Mouse (Mus musculus): Measurements from ENCODE around the gene Gm11634.
"Not testable (repeated sequence)": the region's sequence is repeated elsewhere in the genome, so short reads cannot be mapped to it uniquely, and the experiment has no call there.

Gm11634 gene

GRCm38 (mm10) chr11:101599156-101599555 lies at the start of gene Gm11634:
Gm11634 (minus strand) TSS chr11:101599256.
- DNase-seq (ENCODE audit: low spot score): no peak

DNA sequence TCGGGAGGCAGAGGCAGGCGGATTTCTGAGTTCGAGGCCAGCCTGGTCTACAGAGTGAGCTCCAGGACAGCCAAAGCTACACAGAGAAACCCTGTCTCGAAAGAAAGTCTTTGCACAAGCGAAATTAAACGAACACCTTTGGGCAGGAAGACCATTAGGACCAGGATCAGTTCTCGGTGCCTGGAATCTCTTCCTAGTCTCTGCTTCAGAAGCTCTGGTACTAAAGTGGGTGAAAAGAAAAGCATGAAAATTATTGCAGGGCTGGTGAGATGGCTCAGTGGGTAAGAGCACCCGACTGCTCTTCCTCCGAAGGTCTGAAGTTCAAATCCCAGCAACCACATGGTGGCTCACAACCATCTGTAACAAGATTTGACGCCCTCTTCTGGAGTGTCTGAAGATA lies 48.0 kb upstream of the Gm11634 start:
- DNase-seq (ENCODE audit: low spot score): not testable (repeated sequence)

DNA sequence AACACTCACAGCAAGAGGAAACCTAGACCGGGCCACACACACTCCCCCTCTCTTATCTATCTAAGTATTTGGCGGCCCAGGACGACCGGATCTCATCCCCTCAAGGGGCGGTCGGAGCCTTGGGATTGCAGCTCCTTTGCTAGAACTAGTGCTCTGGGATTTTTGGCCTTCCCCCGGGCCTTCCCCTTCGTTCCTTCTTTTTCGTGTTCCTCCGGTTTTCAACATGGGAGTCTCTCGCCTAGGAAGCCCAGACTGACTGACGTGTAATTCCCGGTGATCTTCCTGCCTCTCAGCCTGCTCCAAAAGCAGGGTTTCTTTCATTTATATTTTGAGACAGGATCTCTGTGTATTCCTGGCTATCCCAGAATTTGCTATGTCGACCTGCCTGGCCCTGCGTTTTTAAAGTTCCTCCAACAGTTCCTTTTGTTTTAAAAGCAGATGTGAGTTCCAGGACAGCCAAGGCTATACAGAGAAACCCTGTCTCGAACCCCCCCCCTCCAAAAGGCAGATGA lies 47.3 kb upstream of the Gm11634 start:
- not testable (repeated sequence) for DNase-seq (ENCODE audit: low spot score)

DNA sequence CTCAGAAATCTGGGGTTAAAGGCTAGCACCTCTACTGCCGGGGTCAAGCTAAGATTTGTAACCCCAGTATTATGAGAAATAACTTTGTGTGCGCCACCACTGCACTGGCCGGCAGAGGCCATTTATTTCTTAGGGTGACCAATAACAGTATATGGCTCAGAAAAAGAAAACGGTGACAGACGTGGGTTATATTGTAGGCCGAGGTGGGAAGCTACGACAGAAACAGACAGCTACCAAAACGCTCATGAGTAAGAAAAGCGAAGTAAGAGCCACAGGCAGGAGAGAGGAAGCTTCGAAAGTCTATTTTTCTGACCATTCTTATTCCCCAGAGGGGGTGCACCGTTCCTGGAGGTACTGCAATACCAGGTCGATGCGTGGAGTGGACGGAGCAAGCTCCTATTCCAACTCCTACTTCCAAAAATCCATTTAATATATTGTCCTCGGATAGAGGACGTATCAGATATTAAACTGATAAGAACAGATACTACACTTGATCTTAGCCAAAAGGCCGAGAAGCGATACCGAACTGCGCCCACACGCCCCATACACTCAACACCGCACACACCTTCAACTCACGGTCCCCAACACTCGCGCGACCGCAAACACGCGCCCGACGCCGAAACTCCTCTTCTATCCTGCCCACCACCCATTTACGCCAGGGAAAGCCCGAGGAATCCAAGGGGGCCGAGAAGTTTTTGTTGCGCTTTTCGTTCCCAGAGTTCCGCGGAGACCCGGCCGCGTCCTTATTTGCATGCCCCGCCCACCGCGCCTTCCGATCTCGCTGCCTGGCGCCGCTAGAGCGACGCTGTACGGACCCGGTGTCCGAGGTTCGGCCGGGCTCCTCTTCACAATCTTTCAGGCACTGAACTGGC lies 46.6 kb upstream of the Gm11634 start:
- DNase-seq (ENCODE audit: low spot score): peak; percentile 52

GRCm38 (mm10) chr11:101645043-101645410 lies 46.0 kb upstream of the Gm11634 start:
- DNase-seq (ENCODE audit: low spot score): not testable (repeated sequence)

GRCm38 (mm10) chr11:101644591-101644990 lies 45.5 kb upstream of the Gm11634 start:
- no peak for DNase-seq (ENCODE audit: low spot score)

DNA sequence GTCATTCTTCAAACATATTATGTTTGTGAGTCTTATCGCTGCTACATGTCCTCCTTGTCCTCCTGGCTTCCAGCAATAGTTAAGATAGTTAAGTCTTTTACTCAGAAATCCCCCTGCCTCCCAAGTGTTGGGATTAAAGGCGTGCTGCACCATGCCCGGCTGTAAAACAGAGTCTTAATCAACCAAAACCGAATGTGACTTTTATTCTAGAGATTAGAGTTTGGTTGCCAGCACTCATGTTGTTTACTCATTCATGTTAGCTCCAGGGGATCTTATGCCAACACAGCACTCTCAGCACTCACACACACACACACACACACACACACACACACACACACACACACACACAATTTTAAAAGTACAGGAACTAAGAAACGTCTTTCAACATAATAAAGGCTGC lies 43.9 kb upstream of the Gm11634 start:
- no peak for DNase-seq (ENCODE audit: low spot score)

DNA sequence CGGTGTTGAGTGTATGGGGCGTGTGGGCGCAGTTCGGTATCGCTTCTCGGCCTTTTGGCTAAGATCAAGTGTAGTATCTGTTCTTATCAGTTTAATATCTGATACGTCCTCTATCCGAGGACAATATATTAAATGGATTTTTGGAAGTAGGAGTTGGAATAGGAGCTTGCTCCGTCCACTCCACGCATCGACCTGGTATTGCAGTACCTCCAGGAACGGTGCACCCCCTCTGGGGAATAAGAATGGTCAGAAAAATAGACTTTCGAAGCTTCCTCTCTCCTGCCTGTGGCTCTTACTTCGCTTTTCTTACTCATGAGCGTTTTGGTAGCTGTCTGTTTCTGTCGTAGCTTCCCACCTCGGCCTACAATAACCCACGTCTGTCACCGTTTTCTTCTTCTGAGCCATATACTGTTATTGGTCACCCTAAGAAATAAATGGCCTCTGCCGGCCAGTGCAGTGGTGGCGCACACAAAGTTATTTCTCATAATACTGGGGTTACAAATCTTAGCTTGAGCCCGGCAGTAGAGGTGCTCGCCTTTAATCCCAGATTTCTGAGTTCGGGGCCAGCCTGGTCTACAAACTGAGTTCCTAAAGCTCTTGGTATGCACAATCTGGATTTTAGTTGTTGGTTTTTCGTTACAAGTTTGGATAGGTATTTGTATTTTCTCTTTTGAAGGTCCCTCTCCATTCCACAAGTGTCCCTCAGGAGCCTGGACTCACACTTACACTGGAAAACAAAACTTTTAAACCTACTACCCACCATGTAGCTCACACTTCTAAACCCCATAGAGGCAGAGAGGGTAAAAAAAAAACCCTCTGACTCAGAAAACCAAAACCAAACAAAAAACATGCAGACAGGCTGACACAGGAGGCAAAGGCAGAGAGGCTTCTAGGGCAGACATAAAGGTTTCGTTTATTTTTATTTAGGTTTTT lies 42.9 kb upstream of the Gm11634 start:
- DNase-seq (ENCODE audit: low spot score): not testable (repeated sequence)

DNA sequence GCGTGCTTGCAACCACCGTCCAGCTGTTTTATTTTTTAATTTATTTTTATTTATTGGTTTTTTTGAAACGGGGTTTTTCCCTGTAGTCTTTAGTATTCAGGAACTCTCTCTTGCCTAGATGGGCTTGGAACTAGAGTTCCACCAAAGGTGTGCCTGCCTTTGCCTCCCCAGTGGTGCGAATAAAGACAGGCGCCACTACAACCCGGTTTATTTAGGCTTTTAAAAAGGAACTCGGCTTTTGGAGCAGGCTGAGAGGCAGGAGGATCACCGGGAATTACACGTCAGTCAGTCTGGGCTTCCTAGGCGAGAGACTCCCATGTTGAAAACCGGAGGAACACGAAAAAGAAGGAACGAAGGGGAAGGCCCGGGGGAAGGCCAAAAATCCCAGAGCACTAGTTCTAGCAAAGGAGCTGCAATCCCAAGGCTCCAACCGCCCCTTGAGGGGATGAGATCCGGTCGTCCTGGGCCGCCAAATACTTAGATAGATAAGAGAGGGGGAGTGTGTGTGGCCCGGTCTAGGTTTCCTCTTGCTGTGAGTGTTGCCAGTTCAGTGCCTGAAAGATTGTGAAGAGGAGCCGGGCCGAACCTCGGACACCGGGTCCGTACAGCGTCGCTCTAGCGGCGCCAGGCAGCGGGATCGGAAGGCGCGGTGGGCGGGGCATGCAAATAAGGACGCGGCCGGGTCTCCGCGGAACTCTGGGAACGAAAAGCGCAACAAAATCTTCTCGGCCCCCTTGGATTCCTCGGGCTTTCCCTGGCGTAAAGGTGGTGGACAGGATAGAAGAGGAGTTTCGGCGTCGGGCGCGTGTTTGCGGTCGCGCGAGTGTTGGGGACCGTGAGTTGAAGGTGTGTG lies 42.0 kb upstream of the Gm11634 start:
- DNase-seq (ENCODE audit: low spot score): peak; percentile 70

DNA sequence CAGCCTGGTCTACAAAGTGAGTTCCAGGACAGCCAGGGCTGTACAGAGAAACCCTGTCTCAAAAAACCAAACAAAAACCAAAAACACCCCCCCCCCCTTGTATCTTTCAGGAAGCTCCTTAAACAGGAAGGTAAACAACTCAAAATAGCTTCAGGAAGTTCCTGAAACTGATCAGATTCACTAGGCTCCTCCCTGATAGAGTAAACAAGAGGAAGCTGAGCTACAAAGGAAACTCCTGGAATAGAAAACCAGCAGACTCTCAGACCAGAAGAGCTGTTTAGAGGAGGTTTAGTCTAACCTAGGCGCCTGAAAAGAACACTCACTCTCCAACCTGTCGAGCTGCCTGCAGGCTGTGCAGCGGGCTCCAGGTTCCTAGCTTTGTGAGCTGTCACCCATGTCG lies 40.7 kb upstream of the Gm11634 start:
- DNase-seq (ENCODE audit: low spot score): no peak

DNA sequence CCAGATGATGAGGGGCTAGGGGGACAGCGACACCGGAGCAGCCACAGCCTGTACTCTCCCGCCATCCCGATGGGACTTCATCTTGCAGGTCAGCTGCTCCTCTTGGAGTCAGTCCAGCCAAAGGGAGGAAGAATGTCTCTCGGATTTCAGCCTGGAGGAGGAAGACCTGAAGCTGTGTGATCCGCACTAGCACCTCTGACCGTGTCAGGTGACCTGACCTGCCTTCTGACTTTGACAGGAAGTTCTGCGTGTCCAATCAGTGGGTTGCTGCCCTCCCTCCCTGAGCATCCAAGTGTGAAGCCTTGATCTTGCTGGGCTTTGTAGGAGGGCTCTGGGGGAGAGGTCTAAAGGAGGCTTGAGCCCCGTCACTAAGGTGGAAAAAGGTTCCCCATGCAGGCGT lies 36.6 kb upstream of the Gm11634 start:
- DNase-seq (ENCODE audit: low spot score): no peak

GRCm38 (mm10) chr11:101628733-101629417 lies 29.8 kb upstream of the Gm11634 start:
- not testable (repeated sequence) for DNase-seq (ENCODE audit: low spot score)

DNA sequence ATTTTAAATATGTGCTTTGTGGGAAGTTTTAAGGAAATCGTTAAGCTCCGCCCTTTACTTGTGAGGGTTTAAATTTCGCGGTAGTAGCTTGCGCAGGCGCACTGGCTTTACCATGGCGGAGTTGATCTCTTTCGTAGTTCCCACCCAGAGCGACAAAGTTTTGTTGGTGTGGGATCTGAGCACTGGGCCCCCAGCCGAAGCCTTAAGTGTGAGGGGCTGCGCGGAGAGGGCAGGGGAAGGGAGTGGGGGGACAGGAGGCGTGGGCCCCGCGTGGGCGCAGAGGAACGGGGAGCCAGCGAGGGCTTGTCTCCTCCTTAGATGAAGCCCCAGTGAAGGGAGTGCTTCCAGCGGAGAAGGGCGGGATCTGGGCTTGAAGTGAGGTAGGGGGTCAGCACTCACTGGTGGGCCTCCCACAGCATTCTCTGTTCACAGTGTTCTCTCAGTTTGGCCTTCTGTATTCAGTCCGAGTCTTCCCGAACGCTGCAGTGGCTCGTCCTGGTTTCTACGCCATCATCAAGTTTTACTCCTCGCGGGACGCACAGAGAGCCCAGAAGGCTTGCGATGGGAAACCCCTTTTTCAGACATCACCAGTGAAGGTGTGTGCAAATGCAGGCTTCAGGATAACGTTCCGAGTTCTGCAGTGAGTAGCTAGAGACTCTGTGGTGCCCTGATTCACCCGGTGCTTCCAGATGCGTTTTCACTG lies 29.0 kb upstream of the Gm11634 start:
- DNase-seq (ENCODE audit: low spot score): peak; percentile 89

DNA sequence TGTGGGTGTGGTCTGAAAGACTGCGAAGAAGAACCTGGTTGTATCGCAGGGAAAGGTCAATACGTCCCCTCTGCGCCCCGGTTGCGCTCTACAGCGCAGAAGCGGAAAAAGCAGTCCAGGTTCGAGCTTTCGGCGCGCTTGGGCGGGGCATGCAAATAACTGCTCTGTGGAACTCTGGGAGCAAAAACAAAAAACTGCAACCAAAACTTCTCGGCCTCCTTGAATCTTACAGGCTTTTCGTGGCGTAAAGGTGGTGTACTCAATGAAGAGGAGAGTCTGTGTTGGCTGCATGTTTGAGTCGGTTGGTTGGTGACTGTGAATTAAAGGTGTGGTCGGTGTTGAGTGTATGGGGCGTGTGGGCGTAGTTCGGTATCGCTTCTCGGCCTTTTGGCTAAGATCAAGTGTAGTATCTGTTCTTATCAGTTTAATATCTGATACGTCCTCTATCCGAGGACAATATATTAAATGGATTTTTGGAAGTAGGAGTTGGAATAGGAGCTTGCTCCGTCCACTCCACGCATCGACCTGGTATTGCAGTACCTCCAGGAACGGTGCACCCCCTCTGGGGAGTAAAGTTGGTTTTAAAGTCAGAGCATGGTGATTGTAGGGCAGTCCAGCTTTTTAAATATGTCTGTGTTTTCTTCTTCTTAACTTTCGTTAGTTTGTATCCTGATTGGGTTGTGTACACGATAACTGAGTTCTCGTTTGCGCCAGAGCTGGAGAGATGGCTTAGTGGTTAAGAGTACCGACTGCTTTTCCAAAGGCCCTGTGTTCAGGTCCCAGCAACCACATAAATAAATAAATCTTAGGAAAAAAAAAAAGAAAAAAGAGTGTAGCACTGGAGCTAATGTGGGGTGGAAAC lies 28.2 kb upstream of the Gm11634 start, which contains the start of gene Rdm1:
Rdm1 (plus strand) TSS at position 201 of the 862 bp plus-strand sequence.
- DNase-seq (ENCODE audit: low spot score): peak; percentile 70

DNA sequence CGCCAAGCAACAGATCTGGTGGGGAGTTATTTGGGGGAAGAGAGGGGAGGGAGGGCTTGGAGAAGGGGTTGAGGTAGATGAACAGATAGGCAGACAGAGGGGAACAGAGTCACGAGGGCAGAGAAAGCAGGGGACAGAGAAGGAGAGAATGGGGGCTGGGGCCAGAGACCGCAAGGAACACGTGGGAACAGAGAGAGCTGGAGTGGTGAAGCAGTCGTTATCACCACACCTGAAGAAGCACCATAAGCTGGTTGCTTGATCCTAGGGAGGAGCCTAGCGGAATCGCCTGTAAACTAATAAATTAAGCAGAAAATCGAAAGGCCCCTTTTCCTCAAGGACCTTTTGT lies 27.6 kb upstream of the Gm11634 start:
- DNase-seq (ENCODE audit: low spot score): no peak

GRCm38 (mm10) chr11:101620022-101620655 lies 21.1 kb upstream of the Gm11634 start:
- not testable (repeated sequence) for DNase-seq (ENCODE audit: low spot score)

GRCm38 (mm10) chr11:101618596-101618995 lies 19.5 kb upstream of the Gm11634 start:
- no peak for DNase-seq (ENCODE audit: low spot score)

DNA sequence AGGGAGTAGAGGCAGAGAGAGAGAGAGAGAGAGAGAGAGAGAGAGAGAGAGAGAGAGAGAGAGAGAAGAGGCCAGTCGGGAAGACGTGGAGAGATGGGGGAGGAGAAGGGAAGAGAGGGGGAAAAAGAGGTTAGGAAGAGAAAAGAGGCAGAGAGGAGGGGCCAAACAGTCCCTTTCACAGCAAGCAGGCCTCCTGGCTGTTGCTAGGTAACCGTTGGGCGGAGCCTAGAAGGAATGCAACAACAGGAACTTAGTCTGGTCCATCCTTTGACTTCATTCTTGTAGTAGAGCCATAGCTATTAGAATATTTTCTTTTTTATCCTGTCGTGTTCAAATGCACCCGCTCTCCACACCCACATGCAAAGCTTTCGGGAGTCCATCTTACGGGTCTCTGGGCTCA lies 18.8 kb upstream of the Gm11634 start:
- DNase-seq (ENCODE audit: low spot score): no peak

Data from ovary, postnatal 14 days (tissue).